Mouse (Mus musculus): ENCODE results near the gene Pdzrn3.

- TF ChIP-seq POLR2A (IDR thresholded peaks at IDR 0.05; ENCODE audit: borderline replicate concordance, extremely low read depth, insufficient read depth, insufficient read length, poor library complexity, severe bottlenecking) (no peak), CTCF (IDR thresholded peaks at IDR 0.05; ENCODE audit: borderline replicate concordance, extremely low read depth, insufficient read depth, insufficient read length) (no peak)
These were observed 144.0 kb downstream of the Pdzrn3 start for GRCm38 (mm10) chr6:101233680-101234079.

All from brain, embryonic 14.5 days (tissue).